8 mouse cellular contexts compared by ENCODE assay signal in the genomic region with DNA sequence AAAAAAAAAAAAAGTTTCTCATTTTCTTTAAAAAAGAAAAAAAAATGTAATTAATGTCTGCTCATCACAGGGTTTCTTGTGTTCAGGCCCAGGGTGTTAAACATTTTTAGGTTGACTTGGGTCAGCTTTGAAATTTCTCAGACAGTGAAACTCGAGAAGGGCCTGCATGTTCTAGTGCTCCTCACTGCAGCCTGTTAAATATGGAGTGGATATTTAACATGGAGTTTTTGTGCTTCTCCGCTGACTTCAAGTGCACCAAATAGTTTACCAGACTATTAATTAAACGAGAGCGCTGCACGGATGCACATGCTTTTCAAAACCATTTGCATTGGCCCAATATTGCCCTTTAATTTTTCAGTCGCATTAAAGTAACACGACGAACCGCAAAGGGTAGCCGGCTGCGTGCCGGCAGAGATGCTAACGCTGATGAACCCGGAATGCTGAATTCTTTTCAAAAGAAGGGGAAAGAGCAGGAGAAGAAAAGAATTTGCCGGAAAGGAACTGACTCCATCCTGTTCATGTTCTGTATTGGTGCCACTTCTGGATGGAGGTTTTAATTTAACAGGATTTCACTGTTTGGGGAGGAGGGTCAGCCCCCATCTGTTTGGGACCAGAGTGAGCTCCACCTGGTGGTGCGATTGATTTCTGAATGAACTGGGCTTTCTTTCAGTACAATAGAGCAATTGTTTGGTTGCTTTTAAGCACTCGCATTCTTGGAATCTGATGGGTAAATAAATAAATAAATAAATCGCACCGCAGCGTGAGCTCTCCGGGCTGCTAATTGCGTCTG.
DNase-seq lines count a peak whose midpoint lies in the region.

No protein-coding gene starts in this region.

- DNase-seq in kidney, postnatal 10 days: peak; percentile 19
- DNase-seq in kidney, adult 18-20 months: no peak
- DNase-seq in cerebellum, adult 9-11 months: peak; percentile 5
- DNase-seq in frontal cortex, postnatal 36 days (ENCODE audit: low spot score in 2 of 2): peak; percentile 39 to 49
- peak; percentile 16 to 28 for DNase-seq in left cerebral cortex, postnatal 36 days (ENCODE audit: low spot score in 2 of 2)
- DNase-seq in retina, postnatal 1 day: peak; percentile 93
- no peak for DNase-seq in adrenal gland, adult 2 months
- DNase-seq in yolk sac, embryonic 10.5 days (ENCODE audit: low spot score): no peak

- intact Hi-C loops in left cerebral cortex, postnatal 36 days (cut with DNase I): loop anchor here (5.0 kb wide), 1 partner anchor 50 kb away; no protein-coding TSS in a partner anchor

Comparison
In these comparisons a context has a peak if more than half of its experiments do, and no peak if none do; other contexts are left out.
1. DNase-seq: peak in kidney, postnatal 10 days (single experiment), cerebellum, adult 9-11 months (single experiment), frontal cortex, postnatal 36 days (2 of 2), left cerebral cortex, postnatal 36 days (2 of 2) and retina, postnatal 1 day (single experiment); none in kidney, adult 18-20 months (single experiment), adrenal gland, adult 2 months (single experiment) and yolk sac, embryonic 10.5 days (single experiment).